Mouse (Mus musculus) cortical plate, adult 2 months (tissue): ENCODE measurements around the gene Nrip1. TPM values are rescaled to one million over a fixed set of nuclear protein-coding genes. Genes with fewer than 3 reads are reported as not detected.

Experiments
- H3K27ac ChIP-seq: fragments of 200-500 bp; 2 replicates; pipeline ENCODE4 v1.5.1; 2012; ENCODE audit warnings: low read length, control low read depth, inconsistent platforms; ENCODE audit not compliant: insufficient read depth
- H3K4me1 ChIP-seq: fragments of 200-500 bp; 2 replicates; pipeline ENCODE4 v1.6.1; 2011; ENCODE audit warnings: low read length; ENCODE audit not compliant: control insufficient read depth, insufficient read depth
- H3K4me3 ChIP-seq: fragments of 200-500 bp; 2 replicates; pipeline ENCODE4 v1.5.1; 2011; ENCODE audit warnings: mild to moderate bottlenecking, low read length, control low read depth; ENCODE audit not compliant: insufficient read depth
- CTCF ChIP-seq: fragments of 200-500 bp; IDR thresholded peaks from 2 replicates; pipeline ENCODE4 v1.5.1; 2011; ENCODE audit warnings: mild to moderate bottlenecking, control low read depth, low read length; ENCODE audit not compliant: insufficient read depth; ENCODE audit errors: extremely low read depth
- POLR2A ChIP-seq: fragments of 200-500 bp; IDR thresholded peaks from 2 replicates; pipeline ENCODE4 v1.6.1; 2011; ENCODE audit warnings: mild to moderate bottlenecking, low read length, control low read depth; ENCODE audit not compliant: insufficient read depth; ENCODE audit errors: extremely low read depth
- polyA plus RNA-seq: library from polyadenylated mRNA; depleted of rRNA; stranded (reverse); fragments of >200 nt; gene quantifications from 2 replicates; pipeline ENCODE4 v1.2.3, GENCODE M21; 2012

Gene Nrip1
- polyA plus RNA-seq, 1 experiment = 7.7 TPM

DNA sequence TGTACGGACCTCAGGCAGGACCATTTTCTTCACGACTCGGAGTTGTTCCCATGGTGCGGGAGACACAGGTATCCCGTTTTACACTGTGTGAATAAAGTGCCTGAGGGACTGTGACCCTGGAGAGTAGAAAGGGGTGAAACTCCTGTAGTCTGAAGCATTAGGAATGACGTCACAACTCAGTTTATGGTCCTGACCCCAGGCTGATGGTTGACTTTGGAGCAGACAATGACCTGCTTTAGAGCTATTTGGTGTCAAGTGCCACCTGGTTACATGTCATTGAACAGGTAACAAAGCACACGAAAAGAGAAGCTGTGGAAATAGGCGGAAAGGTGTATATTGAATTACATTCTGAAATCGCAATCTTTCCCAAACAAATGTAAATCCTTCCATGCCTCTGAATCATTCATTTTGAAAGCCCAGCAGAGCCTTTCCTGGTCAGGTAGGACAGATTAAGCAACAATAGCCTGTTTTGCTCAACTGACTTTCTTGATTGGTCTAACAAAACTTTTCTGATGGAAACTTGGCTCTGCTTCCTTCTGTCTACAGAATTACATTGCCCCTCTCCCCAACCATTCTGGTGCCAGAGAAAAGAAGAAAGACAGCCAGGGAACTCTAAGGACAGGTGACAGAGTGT is 106.9 kb downstream of the Nrip1 start:
- no peak overlapping the region for H3K27ac ChIP-seq
- no peaks in the 10 kb centered on the region for H3K4me1 ChIP-seq
- TF ChIP-seq CTCF (no peak), POLR2A (no peak)
- H3K4me3 ChIP-seq = no peak overlapping the region

DNA sequence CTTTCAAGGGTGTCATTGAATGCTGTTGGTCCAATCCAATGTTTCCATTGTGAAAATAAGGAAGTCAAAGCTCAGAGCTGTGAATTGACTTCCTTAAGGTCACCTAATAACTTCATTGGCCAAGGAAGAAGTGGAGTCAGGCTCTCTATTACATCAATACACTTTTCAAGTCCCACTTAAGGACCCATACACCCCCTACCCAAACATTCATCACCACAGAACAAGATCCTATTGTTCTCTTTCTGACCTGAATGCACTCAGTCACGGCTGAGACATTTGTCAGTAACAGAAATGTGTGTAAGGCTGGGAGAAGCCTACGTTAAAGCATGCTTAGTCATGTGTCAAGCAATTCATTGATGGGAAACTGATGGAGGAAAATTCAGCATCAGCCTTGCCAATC is 107.8 kb downstream of the Nrip1 start:
- no peak for TF ChIP-seq CTCF
- no peak for TF ChIP-seq POLR2A
- no peak overlapping the region for H3K4me3 ChIP-seq
- H3K4me1 ChIP-seq = no peaks in the 10 kb centered on the region
- H3K27ac ChIP-seq = no peak overlapping the region

DNA sequence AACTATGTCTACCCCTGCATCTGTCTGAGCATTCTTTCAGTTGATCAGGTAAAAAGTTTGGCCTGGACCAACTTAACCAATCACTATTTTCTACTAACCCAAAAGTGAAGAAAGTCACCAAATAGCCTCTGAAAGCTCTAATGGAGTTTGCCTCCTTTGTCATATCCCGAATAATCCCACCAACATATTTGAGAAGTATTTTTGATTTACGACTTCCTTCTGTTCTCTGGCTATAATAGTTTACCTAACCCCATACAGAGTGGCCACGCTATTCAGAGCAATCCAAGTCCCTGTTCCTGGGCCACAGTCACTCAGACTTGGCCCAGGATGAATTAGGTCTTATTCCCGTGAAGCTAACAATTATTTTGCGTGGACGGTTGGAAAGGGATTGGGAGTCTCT is 108.3 kb downstream of the Nrip1 start:
- Histone ChIP-seq H3K27ac (no peak overlapping the region), H3K4me1 (no peaks in the 10 kb centered on the region), H3K4me3 (no peak overlapping the region)
- TF ChIP-seq CTCF (no peak), POLR2A (no peak)

DNA sequence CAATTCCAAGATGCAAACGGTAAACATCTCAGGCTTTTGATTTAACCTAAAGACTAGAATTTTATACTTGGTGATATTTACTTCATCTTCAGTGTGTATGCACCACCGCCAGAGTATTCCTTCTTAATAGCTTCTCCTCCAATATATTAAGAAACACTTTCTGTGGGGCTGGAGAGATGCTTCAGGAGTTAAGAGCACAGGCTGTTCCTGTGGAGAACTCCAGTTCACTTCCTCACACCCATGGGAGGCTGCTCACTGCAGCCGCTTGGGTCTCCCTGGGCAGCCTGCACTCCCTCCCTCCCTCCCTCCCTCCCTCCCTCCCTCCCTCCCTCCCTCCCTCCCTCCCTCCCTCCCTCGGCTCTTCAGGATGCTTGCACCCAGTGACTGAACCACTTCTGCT is 110.2 kb downstream of the Nrip1 start:
- TF ChIP-seq POLR2A (no peak), CTCF (no peak)
- H3K27ac ChIP-seq = no peak overlapping the region
- no peak overlapping the region for H3K4me3 ChIP-seq
- no peaks in the 10 kb centered on the region for H3K4me1 ChIP-seq

DNA sequence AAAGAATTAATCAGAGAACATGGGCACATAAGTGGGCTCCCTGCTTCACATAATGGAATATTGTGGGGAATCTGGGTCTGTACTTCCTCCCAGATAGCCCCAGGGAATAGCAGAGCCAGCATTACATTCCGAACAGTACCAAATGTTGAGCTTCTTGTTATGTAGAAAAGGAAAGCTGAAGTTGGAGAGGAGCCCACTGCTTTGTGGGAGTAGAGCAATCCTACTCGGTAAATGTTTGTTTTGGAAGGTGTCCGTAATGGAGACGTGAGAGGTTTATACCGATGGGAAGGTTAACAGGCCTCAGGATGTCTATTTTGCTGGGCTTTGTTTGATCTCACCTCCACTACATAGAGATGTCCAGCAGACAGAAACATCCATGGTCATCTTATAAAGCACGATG is 113.3 kb downstream of the Nrip1 start:
- Histone ChIP-seq H3K27ac (no peak overlapping the region), H3K4me3 (no peak overlapping the region), H3K4me1 (no peaks in the 10 kb centered on the region)
- no peak for TF ChIP-seq CTCF
- no peak for TF ChIP-seq POLR2A

DNA sequence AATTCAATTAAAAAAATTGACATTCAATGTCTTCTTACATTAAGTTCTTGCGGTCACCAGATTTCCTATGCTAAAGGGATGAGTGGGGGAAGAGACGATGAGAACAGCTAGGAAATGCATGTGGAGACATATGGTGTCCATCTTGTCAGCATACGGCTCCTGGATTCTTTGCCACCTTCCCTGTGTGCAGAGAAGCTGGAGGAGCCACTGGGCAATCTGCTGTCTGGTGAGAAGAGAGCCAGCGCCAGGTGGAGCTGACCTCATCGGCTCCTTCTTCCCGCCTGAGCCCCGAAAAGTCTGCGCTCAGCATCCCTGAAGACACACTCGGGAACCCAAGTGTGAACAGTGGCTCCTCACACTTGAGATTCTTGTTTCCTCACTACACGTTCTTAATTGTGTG is 121.8 kb downstream of the Nrip1 start:
- Histone ChIP-seq H3K27ac (no peak overlapping the region), H3K4me1 (peaks cover 2% of the 10 kb centered on the region; the same call in 1 of the 2 replicates)
- TF ChIP-seq POLR2A (no peak), CTCF (no peak)

DNA sequence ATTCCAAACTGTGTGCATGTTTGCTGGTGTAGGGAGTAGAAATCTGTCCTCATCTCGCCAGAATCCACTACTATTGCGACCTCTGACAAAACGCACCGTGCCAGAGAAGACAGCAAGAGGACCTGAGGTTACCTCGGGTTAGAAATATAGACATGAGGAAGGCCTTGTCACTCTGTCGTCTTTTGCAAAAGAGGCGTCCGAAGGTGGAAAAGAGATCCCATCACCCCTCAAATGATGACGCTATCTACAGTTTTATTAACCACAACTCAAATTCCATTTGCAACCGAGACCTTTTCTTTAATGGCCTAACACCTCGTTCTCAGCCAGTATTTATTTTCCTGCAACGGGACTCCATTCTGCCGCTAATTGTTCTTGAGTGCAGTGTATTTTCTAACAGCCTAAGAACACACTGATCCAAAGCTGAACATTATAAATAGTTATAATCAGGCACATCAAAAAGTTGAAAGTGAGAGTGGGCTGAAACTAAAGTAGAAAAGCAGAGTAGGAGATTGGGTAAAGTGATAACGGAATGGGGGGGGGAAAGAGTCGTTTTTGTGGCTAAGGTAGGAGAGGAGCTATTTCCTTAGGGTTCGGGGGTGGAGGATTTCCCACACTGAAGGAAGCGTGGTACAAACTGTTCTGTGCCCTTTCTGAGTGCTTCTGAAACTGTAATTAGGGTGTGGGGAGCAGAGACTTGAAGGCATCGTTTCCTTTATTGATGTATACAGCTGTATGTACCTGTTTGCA is 124.1 kb downstream of the Nrip1 start:
- TF ChIP-seq POLR2A (no peak), CTCF (no peak)
- no peak overlapping the region for H3K4me3 ChIP-seq

More for the DNA sequence above, 121.8 kb downstream of the Nrip1 start:
- no peak overlapping the region for H3K4me3 ChIP-seq

DNA sequence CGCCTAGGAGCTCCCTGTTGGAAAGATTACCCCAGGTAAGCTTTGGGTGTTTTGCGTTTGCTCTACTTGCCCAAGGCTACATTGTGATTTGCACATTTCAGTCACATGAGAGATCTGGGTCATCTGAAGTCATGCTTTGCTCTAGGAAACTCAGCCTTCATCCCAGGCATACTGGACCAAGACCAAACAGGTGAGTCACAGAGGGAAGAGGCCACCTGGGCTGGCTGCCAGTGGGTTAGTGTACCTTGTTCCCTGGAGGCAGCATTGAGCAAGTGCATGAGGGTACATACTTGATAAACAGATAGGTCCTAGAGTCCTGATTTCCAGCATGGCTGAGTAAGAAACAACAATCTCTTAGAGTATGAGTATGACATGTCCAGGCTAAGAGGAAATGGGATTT is 130.8 kb downstream of the Nrip1 start:
- no peak for TF ChIP-seq CTCF
- no peak overlapping the region for H3K27ac ChIP-seq
- no peaks in the 10 kb centered on the region for H3K4me1 ChIP-seq
- H3K4me3 ChIP-seq = no peak overlapping the region

More for the DNA sequence above, 124.1 kb downstream of the Nrip1 start:
- peaks cover 2% of the 10 kb centered on the region; the same call in 1 of the 2 replicates for H3K4me1 ChIP-seq
- no peak overlapping the region for H3K27ac ChIP-seq

DNA sequence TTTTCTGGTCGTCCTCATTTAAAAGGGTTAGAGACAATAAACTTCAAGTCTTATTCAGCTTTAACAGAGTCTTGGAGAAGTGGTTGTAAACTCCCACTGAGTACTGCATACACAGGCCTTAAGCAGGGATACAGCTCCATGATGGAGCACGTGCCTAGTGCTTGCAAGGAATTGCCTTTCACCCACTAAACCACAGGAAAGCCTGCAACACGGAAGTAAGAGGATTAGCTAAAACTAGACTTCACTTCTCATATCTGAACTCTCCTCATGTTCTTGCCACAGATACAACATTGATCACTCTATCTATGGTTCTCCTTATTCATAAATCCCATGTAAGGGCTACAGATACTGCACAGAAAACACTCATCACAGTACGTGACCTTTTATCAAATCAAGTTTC is 132.4 kb downstream of the Nrip1 start:
- no peak for TF ChIP-seq POLR2A
- TF ChIP-seq CTCF = no peak
- H3K27ac ChIP-seq = no peak overlapping the region
- no peaks in the 10 kb centered on the region for H3K4me1 ChIP-seq
- no peak overlapping the region for H3K4me3 ChIP-seq

DNA sequence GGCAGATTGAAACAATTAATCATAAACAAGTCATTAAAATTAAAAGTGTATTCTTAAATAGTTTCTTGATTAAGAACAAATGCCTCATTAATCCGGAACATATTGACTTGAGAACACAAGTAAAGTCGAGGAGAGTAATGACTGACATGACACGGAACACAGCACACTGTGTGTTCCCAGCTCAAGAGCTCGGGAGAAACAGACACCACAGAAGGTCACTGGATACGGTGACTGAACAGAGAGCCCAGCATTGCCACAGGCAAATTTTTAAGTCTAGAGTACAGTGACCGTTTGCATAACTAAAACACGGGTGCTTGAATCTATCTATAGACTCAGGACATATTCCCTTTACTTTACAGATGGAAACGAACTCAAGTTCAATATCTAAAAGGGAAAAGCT is 134.3 kb downstream of the Nrip1 start:
- H3K4me3 ChIP-seq = no peak overlapping the region
- TF ChIP-seq POLR2A = no peak
- H3K27ac ChIP-seq = no peak overlapping the region
- no peaks in the 10 kb centered on the region for H3K4me1 ChIP-seq

DNA sequence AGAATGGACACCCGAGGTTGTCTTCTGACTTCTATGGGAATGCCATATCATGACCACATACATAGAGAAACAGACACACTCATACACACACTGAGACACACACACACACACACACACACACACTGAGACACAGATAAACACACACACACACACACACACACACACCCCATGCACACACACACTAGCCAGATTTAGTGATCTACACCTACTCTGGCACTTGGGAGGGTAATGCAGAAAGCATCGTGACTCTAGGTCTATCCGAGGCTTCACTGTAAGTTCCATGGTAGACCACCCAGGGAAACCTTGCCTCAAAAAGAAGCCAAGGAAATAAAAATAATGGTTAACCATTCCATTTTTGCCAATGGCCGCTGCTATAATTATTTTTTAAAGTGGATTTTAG is 134.8 kb downstream of the Nrip1 start:
- H3K4me1 ChIP-seq = no peaks in the 10 kb centered on the region
- H3K4me3 ChIP-seq = no peak overlapping the region
- TF ChIP-seq POLR2A = no peak
- TF ChIP-seq CTCF = no peak
- H3K27ac ChIP-seq = no peak overlapping the region
